Mouse (Mus musculus): ENCODE measurements around the gene Acss1. TPM values are rescaled to one million over a fixed set of nuclear protein-coding genes. Genes with fewer than 3 reads are reported as not detected.

Acss1 gene
- polyA plus RNA-seq, 2 experiments = 30.3 to 34.1 TPM

DNA sequence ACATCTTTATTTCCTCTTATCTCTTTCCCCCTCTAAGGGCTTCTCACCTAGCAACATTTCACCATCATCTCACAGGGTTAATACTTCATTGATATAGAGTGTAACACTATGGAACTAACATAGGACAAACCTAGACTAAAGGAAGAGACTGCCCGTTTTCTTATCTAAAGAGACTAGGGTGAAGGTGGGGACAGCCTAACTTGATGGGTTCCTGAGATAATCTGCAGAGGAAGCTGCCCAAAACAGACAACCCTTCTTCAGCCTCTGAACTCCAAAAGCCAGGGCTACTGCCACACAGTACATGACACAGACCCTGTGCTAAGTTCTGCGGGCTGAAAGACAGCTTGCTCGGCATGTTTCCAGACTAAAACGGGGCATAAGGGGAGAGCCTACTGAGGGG, 13.3 kb upstream of the Acss1 start:
- TF ChIP-seq EP300 (IDR thresholded peaks at IDR 0.05; ENCODE audit: low read depth) = no peak
- Histone ChIP-seq H3K27ac (no peak overlapping the region), H3K4me3 (ENCODE audit: insufficient read depth in 1 of 2, low read depth in 2 of 2, low read length in 2 of 2) (no peak overlapping the region), H3K4me2 (ENCODE audit: low read depth) (no peak overlapping the region), H3K27me3 (ENCODE audit: control insufficient read depth, insufficient read depth, low read length) (peaks cover 5% of the 10 kb centered on the region; the same call in 1 of the 2 replicates), H3K9ac (replicated peaks) (no peak overlapping the region), H3K9me3 (ENCODE audit: control insufficient read depth, low read length) (no peaks in the 10 kb centered on the region), H3K36me3 (replicated peaks; ENCODE audit: control insufficient read depth, insufficient read depth, low read depth) (no peaks in the 10 kb centered on the region), H3K4me1 (replicated peaks; ENCODE audit: control insufficient read depth in 2 of 2, insufficient read depth in 2 of 2, low read length in 1 of 2) (no peaks in the 10 kb centered on the region)
- 26% methylated on average over 4 of the region's 4 CpGs for whole genome bisulfite sequencing (ENCODE audit: insufficient replicate concordance)
- no peak for DNase-seq (ENCODE audit: low read depth in 3 of 3, low spot score in 3 of 3)
- peak; percentile 26; the same call in 1 of the 2 replicates for ATAC-seq (ENCODE audit: insufficient read depth)

GRCm38 (mm10) chr2:150678392-150678791, 10.1 kb upstream of the Acss1 start:
- Histone ChIP-seq H3K4me2 (ENCODE audit: low read depth) (no peak overlapping the region), H3K4me3 (ENCODE audit: insufficient read depth in 1 of 2, low read depth in 2 of 2, low read length in 2 of 2) (no peak overlapping the region), H3K36me3 (replicated peaks; ENCODE audit: control insufficient read depth, insufficient read depth, low read depth) (no peaks in the 10 kb centered on the region), H3K27ac (no peak overlapping the region), H3K4me1 (replicated peaks; ENCODE audit: control insufficient read depth in 2 of 2, insufficient read depth in 2 of 2, low read length in 1 of 2) (peaks cover 0 to 3% of the 10 kb centered on the region in 2 experiments; a peak in 1 of 4 replicates), H3K9ac (replicated peaks) (no peak overlapping the region), H3K9me3 (ENCODE audit: control insufficient read depth, low read length) (no peaks in the 10 kb centered on the region), H3K27me3 (ENCODE audit: control insufficient read depth, insufficient read depth, low read length) (no peaks in the 10 kb centered on the region)
- no peak for TF ChIP-seq EP300 (IDR thresholded peaks at IDR 0.05; ENCODE audit: low read depth)
- peak; percentile 85 for TF ChIP-seq CTCF (IDR thresholded peaks at IDR 0.05; ENCODE audit: low read depth)
- ATAC-seq (ENCODE audit: insufficient read depth) (no peak), DNase-seq (ENCODE audit: low read depth in 3 of 3, low spot score in 3 of 3) (peak in 2 of 3 experiments; percentile 53 to 57)
- WGBS (ENCODE audit: insufficient replicate concordance) = 0% methylated on average over 3 of the region's 3 CpGs

DNA sequence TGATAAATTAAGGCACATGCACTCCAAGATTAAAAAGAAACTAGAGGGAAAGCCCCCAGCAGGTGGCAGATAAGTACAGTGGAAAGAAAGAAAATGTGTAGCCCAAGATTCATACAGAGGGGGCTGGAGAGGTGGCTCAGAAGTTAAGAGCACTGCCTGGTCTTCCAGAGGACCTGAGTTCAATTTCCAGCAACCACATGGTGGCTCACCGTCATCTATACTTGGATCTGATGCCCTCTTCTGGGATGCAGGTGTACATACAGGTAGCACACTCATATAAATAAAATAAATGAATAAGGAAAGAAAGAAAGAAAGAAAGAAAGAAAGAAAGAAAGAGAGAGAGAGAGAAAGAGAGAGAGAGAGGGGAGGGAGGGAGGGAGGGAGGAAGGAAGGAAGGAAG, 7.2 kb upstream of the Acss1 start:
- TF ChIP-seq EP300 (IDR thresholded peaks at IDR 0.05; ENCODE audit: low read depth) (no peak), CTCF (IDR thresholded peaks at IDR 0.05; ENCODE audit: low read depth) (peak; percentile 29; the same call in 1 of the 2 replicates)

GRCm38 (mm10) chr2:150674900-150675299, 6.6 kb upstream of the Acss1 start:
- Histone ChIP-seq H3K27ac (no peak overlapping the region), H3K36me3 (replicated peaks; ENCODE audit: control insufficient read depth, insufficient read depth, low read depth) (no peaks in the 10 kb centered on the region), H3K9ac (replicated peaks) (no peak overlapping the region), H3K9me3 (ENCODE audit: control insufficient read depth, low read length) (no peaks in the 10 kb centered on the region), H3K4me3 (ENCODE audit: insufficient read depth in 1 of 2, low read depth in 2 of 2, low read length in 2 of 2) (no peak overlapping the region), H3K4me1 (replicated peaks; ENCODE audit: control insufficient read depth in 2 of 2, insufficient read depth in 2 of 2, low read length in 1 of 2) (peaks cover 0 to 8% of the 10 kb centered on the region in 2 experiments; a peak in 3 of 4 replicates), H3K4me2 (ENCODE audit: low read depth) (no peak overlapping the region), H3K27me3 (ENCODE audit: control insufficient read depth, insufficient read depth, low read length) (no peaks in the 10 kb centered on the region)
- WGBS (ENCODE audit: insufficient replicate concordance) = 4% methylated on average over 2 of the region's 2 CpGs
- peak; percentile 61 for ATAC-seq (ENCODE audit: insufficient read depth)
- peak; percentile 84 for TF ChIP-seq CTCF (IDR thresholded peaks at IDR 0.05; ENCODE audit: low read depth)
- 0 out of 2 replicates have a peak, but pooled peaks have one; percentile 3 for TF ChIP-seq EP300 (IDR thresholded peaks at IDR 0.05; ENCODE audit: low read depth)
- DNase-seq (ENCODE audit: low read depth in 3 of 3, low spot score in 3 of 3) = peak; percentile 60 to 70 (median 63)

More for the DNA sequence above, 7.2 kb upstream of the Acss1 start:
- Histone ChIP-seq H3K27me3 (ENCODE audit: control insufficient read depth, insufficient read depth, low read length) (no peaks in the 10 kb centered on the region), H3K4me3 (ENCODE audit: insufficient read depth in 1 of 2, low read depth in 2 of 2, low read length in 2 of 2) (no peak overlapping the region), H3K4me1 (replicated peaks; ENCODE audit: control insufficient read depth in 2 of 2, insufficient read depth in 2 of 2, low read length in 1 of 2) (peaks cover 0 to 8% of the 10 kb centered on the region in 2 experiments; a peak in 2 of 4 replicates), H3K4me2 (ENCODE audit: low read depth) (no peak overlapping the region), H3K9me3 (ENCODE audit: control insufficient read depth, low read length) (no peaks in the 10 kb centered on the region), H3K36me3 (replicated peaks; ENCODE audit: control insufficient read depth, insufficient read depth, low read depth) (no peaks in the 10 kb centered on the region), H3K27ac (no peak overlapping the region), H3K9ac (replicated peaks) (no peak overlapping the region)
- ATAC-seq (ENCODE audit: insufficient read depth) (no peak), DNase-seq (ENCODE audit: low read depth in 3 of 3, low spot score in 3 of 3) (no peak)
- WGBS (ENCODE audit: insufficient replicate concordance) = 26% methylated on average over 1 of the region's 1 CpGs

- no peak overlapping the region for H3K27ac ChIP-seq
- peak; percentile 50 for ATAC-seq (ENCODE audit: insufficient read depth)
- WGBS (ENCODE audit: insufficient replicate concordance) = 35% methylated on average over 11 of the region's 11 CpGs
Measured at GRCm38 (mm10) chr2:150673929-150674328, 5.6 kb upstream of the Acss1 start.

More at GRCm38 (mm10) chr2:150673929-150674328, 5.6 kb upstream of the Acss1 start:
- DNase-seq (ENCODE audit: low read depth in 3 of 3, low spot score in 3 of 3) = no peak
- Histone ChIP-seq H3K4me1 (replicated peaks; ENCODE audit: control insufficient read depth in 2 of 2, insufficient read depth in 2 of 2, low read length in 1 of 2) (peaks cover 3 to 16% of the 10 kb centered on the region in 2 experiments; a peak in 3 of 4 replicates), H3K4me2 (ENCODE audit: low read depth) (no peak overlapping the region), H3K4me3 (ENCODE audit: insufficient read depth in 1 of 2, low read depth in 2 of 2, low read length in 2 of 2) (no peak overlapping the region), H3K9ac (replicated peaks) (no peak overlapping the region), H3K9me3 (ENCODE audit: control insufficient read depth, low read length) (no peaks in the 10 kb centered on the region), H3K36me3 (replicated peaks; ENCODE audit: control insufficient read depth, insufficient read depth, low read depth) (no peaks in the 10 kb centered on the region), H3K27me3 (ENCODE audit: control insufficient read depth, insufficient read depth, low read length) (no peaks in the 10 kb centered on the region)
- no peak for TF ChIP-seq CTCF (IDR thresholded peaks at IDR 0.05; ENCODE audit: low read depth)
- no peak for TF ChIP-seq EP300 (IDR thresholded peaks at IDR 0.05; ENCODE audit: low read depth)
